Mouse (Mus musculus) stomach, postnatal 0 days (tissue): Measurements from ENCODE around the gene Rab10.

Experiments used
- CTCF ChIP-seq: IDR thresholded peaks from 2 replicates; pipeline ENCODE4 v1.5.1; 2016; ENCODE audit warnings: antibody characterized with exemption, low read depth, mild to moderate bottlenecking, moderate library complexity
- EP300 ChIP-seq: optimal IDR thresholded peaks from 2 replicates; pipeline ENCODE3; 2016; ENCODE audit warnings: antibody characterized with exemption

GRCm38 (mm10) chr12:3323241-3323640 lies 13.5 kb upstream of the Rab10 start:
- no peak for TF ChIP-seq CTCF
- no peak for TF ChIP-seq EP300
